Mouse (Mus musculus) lung, adult 2 months (tissue): Measurements from ENCODE around the gene Ufc1.

ENCODE experiments used
- CTCF ChIP-seq: fragments of 200-500 bp; IDR thresholded peaks from 2 replicates; pipeline ENCODE4 v1.5.1; 2011; ENCODE audit warnings: mild to moderate bottlenecking, low read length, control low read depth; ENCODE audit not compliant: insufficient read depth
- POLR2A ChIP-seq: fragments of 200-500 bp; IDR thresholded peaks from 2 replicates; pipeline ENCODE4 v1.6.1; 2011; ENCODE audit warnings: low read depth, mild to moderate bottlenecking, control low read depth, low read length, borderline replicate concordance; ENCODE audit errors: extremely low read depth

DNA sequence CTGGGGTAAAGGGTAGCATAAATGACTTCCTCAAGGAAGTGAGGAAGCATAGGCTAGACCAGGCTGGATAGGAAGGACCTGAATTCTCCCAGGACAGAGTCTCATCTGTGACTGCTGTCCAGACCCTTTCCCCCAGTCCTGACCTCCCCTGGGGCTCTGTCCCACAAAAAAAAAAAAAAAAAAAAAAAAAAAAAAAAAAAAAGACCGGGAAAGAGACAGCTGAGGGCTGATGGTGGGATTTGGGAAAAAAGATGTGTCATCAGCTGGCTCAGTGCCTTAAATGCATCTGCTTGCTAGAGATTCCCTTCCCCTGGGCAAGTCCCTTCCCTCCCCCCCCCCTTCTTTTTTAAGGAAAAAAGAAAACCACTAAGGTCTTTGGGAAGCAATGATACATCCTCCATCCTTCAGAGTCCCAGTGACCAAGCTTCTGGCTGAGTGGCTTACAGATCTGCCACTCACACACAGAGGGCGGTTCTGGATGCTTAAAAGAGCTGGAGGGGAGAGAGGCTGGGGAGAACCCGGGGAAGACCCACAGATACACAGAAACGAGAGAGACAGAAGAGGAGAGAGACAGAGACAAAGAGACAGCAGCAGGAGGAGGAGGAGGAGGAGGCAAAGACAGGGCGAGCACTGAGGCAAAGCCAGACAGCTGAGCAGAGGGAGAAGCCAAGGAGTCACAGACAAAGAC lies 44.8 kb downstream of the Ufc1 start, which contains the start of gene Adamts4:
- TF ChIP-seq POLR2A (no peak), CTCF (no peak)
